Mouse (Mus musculus): ENCODE data around the gene Cfap36.
A peak's percentile ranks its signal among the peaks of the same experiment; 100 is the strongest.

Cfap36 gene

DNA sequence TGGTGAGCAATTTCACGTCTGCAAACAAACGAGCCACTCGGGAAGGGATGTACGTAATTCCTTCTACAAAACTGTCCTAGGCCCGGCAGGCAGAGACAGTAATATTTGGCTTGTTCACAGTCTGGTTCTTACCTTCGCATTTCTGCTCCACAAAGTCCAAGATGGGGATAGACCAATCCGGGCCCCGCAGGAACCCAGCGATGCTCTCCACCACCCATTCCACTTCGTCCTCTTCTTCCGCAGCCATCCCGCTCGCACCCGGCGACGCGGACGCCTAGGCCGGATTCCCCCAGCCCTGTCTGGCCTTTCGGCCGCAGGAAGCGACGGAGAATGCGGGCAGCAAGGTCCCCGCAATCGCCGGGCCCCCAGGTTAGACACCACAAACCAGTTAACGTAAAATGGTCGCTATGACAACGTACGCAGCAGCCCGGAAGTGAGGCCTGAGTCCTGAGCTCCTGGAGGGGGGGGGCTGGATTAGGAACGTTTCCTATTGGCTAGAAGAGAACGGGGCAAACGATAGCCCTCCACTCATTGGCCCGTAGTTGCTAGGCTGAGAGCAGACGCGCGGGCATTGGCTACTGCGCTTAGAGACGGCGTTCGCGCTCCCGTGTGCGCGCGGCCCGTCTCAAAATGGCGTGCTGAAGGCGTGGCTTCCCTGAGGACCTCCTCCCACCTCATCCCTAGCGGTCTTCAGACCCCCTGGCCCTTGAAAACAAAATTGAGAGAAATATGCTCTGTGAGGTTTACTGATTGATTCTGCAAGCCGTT, at the start of gene Cfap36:
Cfap36 (minus strand) TSS at position 527 of the 768 bp plus-strand sequence.
- peak; percentile 99 for DNase-seq (ENCODE audit: inconsistent ontology term)

DNA sequence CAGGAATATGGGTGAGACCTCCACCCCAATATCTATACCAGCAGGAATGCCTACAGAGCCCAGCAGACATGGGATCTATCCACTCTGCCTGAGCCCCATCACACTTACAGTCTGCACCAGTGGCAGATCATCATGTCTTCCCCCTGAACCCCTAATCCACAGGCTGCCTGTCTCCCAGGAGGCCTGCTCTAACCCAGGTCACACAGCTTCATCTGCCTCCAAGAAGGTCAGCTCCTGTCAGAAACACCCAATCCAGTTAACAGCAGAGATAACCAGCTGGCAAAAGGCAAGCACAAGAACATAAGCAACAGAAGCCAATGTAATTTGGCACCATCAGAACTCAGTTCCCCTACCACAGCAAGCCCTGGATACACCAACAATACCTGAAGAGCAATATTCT, 40.1 kb upstream of the Cfap36 start:
- DNase-seq (ENCODE audit: inconsistent ontology term): no peak

DNA sequence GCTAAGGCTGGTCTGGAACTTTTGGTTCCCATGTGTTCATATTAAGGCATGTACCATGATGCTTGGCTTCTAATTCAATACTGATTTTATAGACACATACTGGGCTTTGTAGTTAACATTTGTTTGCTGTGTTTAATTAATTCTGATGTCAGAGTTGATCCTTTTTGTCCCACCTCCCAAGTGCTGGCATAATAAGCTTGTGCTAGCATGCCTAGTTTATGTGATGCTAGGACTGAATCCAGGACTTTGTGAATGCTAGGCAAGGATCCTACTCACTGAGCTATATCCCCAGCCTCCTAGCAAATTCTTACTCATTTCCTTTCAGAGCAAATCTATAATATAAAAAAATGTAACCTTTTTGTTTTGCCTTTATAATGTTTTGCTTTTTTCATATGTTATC, 38.8 kb upstream of the Cfap36 start:
- DNase-seq (ENCODE audit: inconsistent ontology term): no peak

DNA sequence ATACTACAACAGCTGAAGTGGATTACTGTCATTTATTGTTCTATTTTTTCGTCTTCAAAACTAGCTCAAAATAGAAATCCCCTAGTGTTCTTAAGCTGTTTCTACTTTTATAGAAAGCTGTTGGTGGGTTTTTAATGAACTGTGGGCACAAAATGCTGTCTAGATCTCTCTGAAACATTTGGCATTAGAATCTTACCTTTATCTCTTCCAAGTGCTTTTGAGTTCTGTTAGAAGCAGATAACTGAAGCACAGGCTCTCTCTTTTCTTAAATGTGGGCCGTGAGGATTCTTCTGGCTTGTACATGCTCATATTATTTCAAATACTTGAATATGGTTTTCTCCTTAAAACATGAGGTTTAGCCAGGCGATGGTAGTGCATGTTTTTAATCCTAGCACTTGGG, 27.5 kb upstream of the Cfap36 start:
- DNase-seq (ENCODE audit: inconsistent ontology term): no peak

DNA sequence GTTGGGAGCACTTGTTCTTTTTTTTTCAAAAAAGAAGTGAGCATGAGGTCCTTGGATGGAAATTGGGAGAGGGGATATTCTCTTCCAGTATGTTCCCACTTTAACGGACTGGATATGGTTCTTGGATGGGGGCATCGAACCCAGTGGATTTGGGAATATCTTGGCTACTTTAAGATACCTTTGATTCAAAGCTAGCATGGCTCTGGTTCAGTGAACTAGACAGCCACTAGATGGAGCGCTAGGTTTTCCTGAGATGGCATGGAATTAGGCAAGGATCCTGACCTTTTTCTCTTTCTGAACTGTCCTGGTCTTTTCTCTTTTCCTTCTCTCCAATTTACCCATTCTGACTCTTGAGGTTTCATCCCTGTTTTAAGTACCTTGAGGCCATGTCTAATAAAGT, 20.6 kb upstream of the Cfap36 start:
- peak; percentile 36 for DNase-seq (ENCODE audit: inconsistent ontology term)

DNA sequence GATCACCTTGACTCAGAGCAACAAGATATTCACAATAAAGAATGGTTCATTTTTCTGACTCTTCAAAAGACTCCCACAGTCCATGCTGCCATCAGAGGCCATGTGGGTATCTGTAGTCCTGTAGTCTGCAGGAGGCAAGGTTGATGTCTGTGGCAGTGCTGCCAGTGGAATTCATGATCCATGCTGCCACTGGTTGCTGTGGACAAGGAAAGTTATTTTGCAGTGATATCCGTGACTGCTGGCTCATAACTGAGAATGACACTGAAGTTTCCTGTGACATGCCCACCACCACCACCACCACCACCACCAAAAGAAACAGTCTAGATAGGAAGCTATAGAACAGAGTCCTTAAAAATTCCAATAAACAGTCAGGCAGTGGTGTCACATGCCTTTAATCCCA, 7.4 kb upstream of the Cfap36 start:
- no peak for DNase-seq (ENCODE audit: inconsistent ontology term)

DNA sequence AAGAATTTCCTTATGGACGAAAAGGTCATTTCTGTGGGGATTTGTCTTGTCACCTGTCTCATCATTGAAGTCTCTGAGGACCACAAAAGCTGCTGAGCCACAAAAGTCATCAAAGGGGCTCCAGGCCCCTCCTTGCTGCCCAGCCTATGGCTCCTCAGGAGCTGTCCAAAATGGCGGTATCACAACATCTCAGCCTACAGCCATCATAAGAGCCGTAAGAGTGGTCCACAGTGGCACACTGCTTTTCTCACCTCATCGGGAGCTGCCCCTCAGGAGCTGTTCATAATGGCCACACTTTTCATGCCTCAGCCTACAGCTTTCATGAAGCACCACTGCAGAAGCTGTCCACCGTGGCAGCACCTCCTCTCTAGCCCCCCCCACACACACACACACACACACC, 1.2 kb upstream of the Cfap36 start:
- no peak for DNase-seq (ENCODE audit: inconsistent ontology term)

DNA sequence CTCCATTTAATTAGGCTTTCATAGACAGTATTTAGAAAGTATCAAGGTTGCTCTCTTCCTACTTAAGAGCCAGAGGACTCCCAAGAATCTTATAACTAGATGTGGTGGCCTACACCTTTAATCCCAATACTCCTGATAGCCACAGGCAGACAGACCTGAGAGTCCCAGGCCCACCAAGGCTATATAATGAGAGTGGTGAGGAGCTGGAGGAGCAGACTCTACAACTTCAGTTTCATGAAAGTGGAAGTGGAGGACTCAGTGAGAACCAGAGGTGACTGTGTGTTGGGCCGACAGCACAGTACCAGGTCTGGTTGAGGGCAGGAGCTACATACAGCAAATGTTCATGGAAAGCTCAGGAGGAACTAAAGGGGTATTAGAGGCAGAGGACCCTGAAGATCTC, 516 bp upstream of the Cfap36 start:
- DNase-seq (ENCODE audit: inconsistent ontology term): no peak

DNA sequence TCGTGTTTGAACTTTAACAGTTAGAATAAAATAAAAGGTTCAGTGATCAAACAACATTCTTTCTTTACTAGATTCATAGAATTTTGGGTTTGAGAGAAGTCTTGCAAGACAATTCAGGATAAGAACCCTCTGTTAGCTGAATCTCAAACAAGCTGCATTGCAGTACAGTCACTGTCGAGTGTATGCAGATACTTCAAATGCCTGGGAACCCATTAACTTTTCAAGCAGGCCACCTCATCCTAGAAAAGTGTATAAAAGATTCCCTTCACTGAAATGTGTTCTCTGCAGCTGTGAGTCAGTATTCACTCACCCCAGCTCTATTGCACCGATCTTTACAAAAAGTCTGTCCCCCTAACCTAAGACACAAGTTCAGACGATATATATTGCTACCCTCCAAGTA, 1.2 kb downstream of the Cfap36 start:
- peak; percentile 71 for DNase-seq (ENCODE audit: inconsistent ontology term)

DNA sequence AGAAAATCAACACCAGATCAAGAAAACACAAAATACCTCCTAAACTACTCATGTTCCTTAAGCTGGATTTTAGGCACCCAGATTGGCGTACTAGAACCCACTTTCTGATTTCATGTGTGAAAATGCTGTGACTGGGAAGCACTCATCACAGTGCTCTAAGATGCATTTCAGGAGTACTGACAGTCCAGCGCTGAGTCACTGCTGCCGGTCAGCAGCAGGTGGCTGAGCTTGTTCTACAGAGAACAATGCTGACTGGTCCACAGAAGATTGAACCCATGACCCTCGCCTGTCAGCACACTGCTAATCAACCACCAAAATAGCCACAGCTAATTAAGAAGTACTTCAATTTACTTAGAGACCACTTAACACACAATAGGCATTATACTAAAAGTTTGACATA, 5.2 kb downstream of the Cfap36 start:
- DNase-seq (ENCODE audit: inconsistent ontology term): peak; percentile 74

DNA sequence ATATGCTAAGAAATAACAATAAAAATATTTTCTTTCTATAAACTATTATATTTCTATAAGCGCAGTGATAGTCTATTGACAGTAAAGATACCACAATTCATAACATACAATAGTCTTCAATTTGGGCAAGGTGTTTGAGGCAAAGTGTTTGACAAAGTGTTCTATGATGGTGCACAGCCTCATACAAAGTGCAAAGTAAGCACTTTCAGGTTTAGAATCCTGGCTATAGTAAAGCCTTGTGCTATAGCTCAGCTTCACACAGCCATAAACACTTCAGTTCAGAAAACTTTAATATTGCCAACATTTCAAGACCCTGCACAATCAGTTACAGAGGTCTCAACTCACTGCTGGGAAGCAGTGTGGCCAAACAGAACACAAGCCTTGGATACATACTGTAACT, 7.9 kb downstream of the Cfap36 start:
- no peak for DNase-seq (ENCODE audit: inconsistent ontology term)

DNA sequence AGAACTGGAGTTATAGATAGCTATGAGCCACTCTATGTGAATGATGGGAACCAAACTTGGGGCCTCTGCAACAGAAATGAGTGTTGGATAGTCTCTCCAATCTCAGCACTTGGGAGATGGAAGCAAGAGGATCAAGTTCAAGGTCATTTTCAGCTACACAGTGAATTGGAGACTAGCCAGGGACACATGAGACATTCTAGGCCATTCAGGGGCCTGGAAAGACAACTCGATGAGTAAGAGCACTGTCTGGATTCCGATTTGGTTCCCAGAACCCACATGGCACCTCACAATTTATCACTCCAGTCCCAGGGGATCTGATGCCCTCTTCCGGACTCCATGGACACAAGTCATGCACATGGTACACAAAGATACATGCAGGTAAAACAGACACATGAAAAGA, 8.7 kb downstream of the Cfap36 start:
- no peak for DNase-seq (ENCODE audit: inconsistent ontology term)

DNA sequence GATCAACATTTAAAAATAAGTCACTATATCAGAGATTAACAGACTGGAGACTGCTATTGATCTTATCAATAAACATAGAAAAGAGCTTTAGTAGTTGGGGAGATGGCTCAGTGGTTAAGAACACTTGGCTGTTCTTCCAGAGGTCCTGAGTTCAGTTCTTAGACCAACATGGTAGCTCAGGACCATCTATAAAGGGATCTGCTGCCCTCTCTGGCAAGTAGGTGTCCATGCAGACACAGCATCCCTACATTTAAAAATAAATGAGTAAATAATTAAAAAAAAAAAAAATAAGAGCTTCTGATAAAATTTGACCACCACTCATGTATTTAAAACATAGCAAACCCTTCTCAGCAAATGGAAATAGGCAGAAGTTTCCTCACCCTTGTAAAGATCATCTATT, 9.2 kb downstream of the Cfap36 start:
- DNase-seq (ENCODE audit: inconsistent ontology term): no peak

DNA sequence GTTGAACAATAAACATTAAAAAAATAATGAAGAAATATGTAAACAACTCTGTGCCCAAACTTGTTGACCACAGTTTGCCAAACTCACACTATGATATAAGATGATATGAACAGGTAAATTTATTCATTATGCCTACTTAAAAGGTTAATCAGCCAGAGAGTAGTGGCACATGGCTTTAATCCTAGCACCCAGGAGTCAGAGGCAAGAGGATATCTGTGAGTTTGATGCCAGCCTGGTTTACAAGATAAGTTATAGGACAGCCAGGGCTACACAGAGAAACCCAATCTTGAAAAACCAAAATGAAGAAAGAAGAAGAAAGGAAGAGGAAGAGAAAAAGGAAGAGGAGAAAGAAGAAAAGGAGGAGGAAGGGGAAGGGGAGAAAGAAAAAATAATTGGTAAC, 9.8 kb downstream of the Cfap36 start:
- DNase-seq (ENCODE audit: inconsistent ontology term): no peak

DNA sequence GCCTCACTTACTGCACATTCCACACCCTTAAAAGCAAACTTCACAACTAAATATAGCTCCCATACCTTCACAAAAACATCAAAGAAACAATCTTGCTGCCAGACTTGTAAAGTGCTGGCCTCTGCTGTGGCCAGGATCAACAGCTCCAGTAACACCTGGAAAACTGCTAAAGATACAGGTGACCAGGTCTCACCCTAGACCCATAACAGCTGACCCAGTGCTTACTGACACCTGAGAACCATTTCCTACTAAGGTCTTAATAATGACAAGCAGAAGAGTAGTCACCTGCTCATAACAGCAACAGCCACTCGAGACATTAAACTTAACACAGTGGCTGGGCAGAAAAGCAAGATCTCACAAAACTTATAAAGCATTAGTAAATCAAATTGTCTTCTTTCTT, 13.6 kb downstream of the Cfap36 start:
- DNase-seq (ENCODE audit: inconsistent ontology term): no peak

DNA sequence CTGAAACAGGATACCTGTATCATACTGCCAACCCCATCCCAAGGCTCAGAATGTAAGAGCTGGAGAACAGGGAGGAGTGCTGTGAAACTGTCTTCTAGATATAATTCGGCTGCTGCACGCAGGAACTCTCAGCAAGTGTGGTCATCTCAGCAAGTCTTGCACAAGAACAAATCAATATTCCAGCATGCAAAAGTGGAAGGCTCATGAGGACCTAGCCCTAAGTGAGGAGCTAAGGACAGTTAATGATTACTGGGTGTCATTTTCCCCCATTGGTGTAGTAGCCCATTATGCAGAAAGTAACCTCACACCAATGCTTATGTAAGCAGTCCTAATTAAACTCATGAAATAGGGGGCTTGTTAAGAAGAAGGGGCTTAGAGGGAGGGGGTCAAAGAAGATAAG, 18.3 kb downstream of the Cfap36 start:
- DNase-seq (ENCODE audit: inconsistent ontology term): no peak

DNA sequence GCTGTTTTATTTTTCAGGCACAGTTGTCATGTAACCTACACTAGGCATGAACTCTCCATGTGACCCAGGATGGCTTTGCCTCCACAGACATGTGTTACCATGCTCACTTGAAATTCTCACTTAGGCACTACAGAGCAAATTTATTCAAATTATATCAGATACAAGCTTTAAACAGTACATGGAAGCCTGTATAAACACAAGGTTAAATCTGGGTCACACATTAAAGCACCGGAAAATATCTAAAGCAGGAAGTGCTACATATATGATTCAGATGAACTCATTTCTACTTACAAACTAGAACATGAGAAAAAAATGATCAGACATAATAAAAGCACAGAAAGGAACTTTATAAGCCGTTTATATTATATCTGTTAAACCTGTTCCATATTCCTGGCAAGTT, 22.5 kb downstream of the Cfap36 start:
- DNase-seq (ENCODE audit: inconsistent ontology term): no peak

DNA sequence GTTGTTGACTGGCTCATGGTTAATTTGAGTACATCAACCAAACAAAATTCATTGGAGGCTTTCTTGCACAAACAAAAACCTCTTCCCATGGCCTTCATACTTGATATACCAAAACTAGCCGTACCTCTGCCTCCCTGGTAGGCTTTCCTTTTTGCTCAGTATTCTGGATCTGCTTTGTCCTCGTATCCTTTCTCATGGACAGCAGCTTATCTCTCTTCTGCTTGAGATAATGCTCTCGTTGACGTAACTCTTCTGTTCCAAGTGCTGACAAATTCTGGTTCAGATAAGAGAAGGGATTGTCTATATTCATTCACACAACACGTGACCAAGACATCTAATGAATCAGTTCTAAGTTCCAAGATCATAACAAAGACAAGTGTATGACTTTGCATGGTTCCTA, 24.9 kb downstream of the Cfap36 start:
- no peak for DNase-seq (ENCODE audit: inconsistent ontology term)

DNA sequence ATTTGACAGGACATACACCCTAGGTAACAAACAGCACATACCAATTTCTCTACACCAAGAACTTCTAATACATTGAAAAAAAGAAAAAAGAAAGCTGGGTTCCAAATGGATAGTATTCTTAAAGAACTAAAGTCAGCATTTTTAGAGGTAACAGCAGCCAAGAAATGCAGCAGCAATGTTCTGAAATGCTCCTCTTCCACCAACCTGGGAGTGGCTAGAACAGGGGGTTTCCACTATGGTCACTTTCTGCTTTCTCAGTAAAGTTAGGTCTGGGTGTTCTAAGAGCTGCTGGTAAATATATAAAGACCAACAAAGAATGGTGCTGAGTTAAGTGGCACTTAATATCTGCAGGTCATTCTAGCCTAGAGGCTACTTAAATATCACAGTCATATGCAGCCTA, 28.2 kb downstream of the Cfap36 start:
- DNase-seq (ENCODE audit: inconsistent ontology term): no peak

DNA sequence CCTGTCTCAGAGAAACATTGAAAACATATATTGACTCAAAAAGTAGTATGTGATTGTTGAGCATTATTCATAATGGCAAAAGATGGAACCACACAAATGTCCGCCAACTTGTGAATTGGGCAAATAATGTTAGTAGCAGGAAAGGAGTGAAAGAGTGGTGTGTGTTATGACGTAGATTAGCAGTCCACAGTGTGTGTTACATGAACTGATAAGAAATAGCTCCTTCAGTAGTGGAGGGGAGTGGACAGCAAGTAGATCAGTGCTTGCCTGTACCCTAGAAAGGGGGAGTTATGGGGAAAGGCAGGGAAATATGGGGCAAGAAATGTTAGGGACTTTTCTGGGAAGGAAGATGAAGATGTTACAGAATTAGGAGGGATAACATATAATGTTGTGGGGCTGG, 31.0 kb downstream of the Cfap36 start:
- DNase-seq (ENCODE audit: inconsistent ontology term): no peak

DNA sequence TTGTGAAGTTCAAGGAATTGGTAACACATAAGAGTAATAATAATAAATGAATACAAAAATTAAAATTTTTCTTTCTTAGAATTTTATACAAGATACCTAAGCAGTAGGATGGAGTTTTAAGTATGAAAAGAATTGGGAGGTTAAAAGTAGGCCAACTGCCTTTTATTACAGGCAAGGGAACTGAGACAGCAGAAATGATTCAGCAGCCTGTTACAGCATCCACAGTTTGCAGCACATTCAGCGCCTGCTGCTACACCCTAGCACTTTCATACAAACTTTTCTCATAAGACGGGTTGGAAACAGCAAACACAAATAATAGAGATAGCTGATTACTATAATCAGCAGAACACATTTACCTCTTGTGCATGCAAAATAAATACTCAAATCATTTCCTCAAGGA, 37.4 kb downstream of the Cfap36 start:
- DNase-seq (ENCODE audit: inconsistent ontology term): no peak

DNA sequence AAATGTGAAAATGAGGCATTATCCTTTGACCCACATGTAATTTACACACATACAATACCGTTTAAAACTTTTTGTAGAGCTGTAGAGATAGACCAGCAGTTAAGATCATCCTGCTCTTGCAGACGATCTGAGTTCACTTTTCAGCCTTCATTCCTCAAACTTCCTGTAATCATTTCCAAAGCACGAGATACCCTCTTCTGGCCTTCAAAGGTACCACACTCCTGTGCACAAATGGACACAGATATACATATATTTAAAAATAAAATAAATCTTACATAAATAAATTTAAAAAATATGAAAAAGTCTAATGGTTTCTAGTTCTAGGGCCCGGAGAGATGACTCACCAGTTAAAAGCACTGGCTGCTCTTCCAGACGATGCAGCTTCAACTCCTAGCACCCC, 43.6 kb downstream of the Cfap36 start:
- DNase-seq (ENCODE audit: inconsistent ontology term): no peak

DNA sequence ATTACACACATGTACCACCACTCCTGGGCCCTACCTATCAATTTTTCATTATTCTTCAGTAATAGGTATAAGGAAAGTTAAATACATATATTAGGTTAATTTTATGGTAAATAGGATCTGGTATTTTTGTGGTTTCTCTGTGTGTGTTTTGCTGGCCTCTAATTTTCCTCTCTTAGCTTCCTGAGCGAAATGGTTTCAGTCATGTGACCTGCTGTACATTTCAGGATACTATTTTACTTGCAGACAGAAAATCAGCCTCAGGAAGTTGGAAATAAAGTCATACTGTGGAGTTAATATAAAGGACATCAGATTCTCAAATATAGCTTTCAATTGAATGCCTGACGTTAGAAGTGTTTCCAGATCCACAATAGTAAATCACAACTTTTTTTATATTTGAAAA, 58.2 kb downstream of the Cfap36 start:
- DNase-seq (ENCODE audit: inconsistent ontology term): no peak

DNA sequence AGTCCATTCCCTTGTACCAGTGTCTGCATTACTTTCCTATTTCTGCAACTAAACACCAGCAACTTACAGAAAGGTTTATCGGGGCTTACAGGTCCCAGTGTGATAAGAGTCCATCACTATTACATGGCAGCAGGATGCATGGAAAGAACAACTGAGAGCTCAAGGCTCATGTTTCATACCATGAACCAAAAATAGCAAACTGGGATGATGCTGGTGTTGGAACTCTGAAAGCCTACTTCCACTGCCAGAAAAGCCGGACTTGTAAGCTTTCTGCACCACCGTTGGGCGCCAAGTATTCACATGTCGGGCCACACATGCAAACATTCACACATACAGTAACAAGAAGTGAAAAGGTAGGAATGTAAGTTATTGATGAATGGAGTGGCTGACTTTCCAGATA, 65.5 kb downstream of the Cfap36 start:
- DNase-seq (ENCODE audit: inconsistent ontology term): no peak
